In the genomic region with DNA sequence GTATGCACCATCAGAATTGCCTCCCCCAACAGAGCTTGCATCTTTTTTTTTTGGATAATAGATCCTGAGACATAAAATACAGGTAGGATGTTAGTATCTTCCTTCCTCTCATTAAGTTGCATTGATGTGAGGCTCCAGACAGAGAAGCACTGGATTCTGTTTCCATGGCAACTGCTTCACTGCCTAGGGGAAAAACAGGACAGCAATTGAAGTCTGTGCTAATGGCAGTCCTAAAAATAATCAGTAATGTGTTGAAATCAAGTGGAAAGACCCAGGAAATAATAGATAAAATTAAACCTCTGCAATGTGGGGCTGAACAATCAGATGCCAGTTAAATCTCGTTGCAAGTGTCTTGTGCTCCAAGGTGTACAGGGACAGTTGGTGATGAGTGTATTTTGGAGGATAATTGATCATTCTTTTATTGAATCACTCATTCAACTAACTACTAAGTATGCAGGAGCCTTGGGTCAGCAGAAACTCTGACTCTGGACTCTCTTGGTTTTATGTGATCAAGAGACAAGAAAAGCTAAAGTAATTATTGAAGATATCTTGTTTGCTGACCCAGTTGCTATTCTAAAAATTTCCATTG, we compare ENCODE assay signal across 13 mouse cellular contexts. TPM values are rescaled to one million over a fixed set of nuclear protein-coding genes. Genes with fewer than 3 reads are reported as not detected.
DNase-seq lines count a peak whose midpoint lies in the region; ATAC-seq and TF ChIP-seq lines count a peak whose summit lies in the region.
"Had no signal": no experiment of that assay in that cellular context is flagged by ENCODE, and none has a peak within 500 bp of the region (broad histone marks: within the 10 kb centered on the region; RNA-seq: fewer than 3 reads in every experiment).

No protein-coding gene starts in this region.

- H3K4me2 ChIP-seq in neural tube, embryonic 11.5 days (ENCODE audit: low read depth): no peak overlapping the region
- H3K4me2 ChIP-seq: stomach, embryonic 15.5 days had no signal

- H3K9me3 ChIP-seq in neural tube, embryonic 11.5 days (ENCODE audit: control insufficient read depth, low read length): no peaks in the 10 kb centered on the region
- H3K9me3 ChIP-seq: stomach, embryonic 15.5 days had no signal

- no peak overlapping the region for H3K27ac ChIP-seq in neural tube, embryonic 11.5 days (ENCODE audit: low read depth, low read length)
- peak overlapping the region; percentile 92 for H3K27ac ChIP-seq in olfactory bulb, adult 2 months (ENCODE audit: insufficient read depth, low read depth, low read length)
- H3K27ac ChIP-seq: liver, embryonic 14.5 days; stomach, embryonic 15.5 days had no signal

- no peak overlapping the region for H3K4me3 ChIP-seq in neural tube, embryonic 11.5 days (ENCODE audit: low read depth, low read length)
- no peak overlapping the region for H3K4me3 ChIP-seq in olfactory bulb, adult 2 months (ENCODE audit: insufficient read depth, low read depth, low read length)
- H3K4me3 ChIP-seq: stomach, embryonic 15.5 days had no signal

- H3K27me3 ChIP-seq in neural tube, embryonic 11.5 days (ENCODE audit: control insufficient read depth, insufficient read depth, low read length): no peaks in the 10 kb centered on the region
- H3K27me3 ChIP-seq: stomach, embryonic 15.5 days had no signal

- no peak for TF ChIP-seq POLR2A in olfactory bulb, adult 2 months (IDR thresholded peaks at IDR 0.05; ENCODE audit: insufficient read depth, low read depth, low read length)

- peak; percentile 29 to 47 for DNase-seq in cerebellum, postnatal 14 days
- no peak for DNase-seq in cerebellum, adult 11 months
- DNase-seq in neural tube, embryonic 11.5 days (ENCODE audit: low spot score): peak; percentile 4
- DNase-seq in neural tube, embryonic 10.5 days (ENCODE audit: extremely low spot score, low spot score): no peak
- DNase-seq in left cerebral cortex, adult 9 months (ENCODE audit: low spot score in 2 of 2): peak; percentile 62 to 73
- DNase-seq in kidney, adult 9 months: no peak
- no peak for DNase-seq in thymus, postnatal 14 days
- DNase-seq: kidney, adult 2 months had no signal

- no peaks in the 10 kb centered on the region for H3K36me3 ChIP-seq in neural tube, embryonic 11.5 days (ENCODE audit: control insufficient read depth, insufficient read depth, low read length)
- H3K36me3 ChIP-seq: G1E; stomach, embryonic 15.5 days had no signal

- no peak overlapping the region for H3K9ac ChIP-seq in neural tube, embryonic 11.5 days (ENCODE audit: low read length)
- H3K9ac ChIP-seq: liver, embryonic 14.5 days; stomach, embryonic 15.5 days had no signal

- WGBS in neural tube, embryonic 11.5 days: 54% methylated on average over 1 of the region's 1 CpGs
- WGBS in olfactory bulb, adult 2 months: 6% methylated on average over 1 of the region's 1 CpGs

- TF ChIP-seq CTCF in olfactory bulb, adult 2 months (IDR thresholded peaks at IDR 0.05; ENCODE audit: insufficient read depth, low read depth, low read length): no peak

- no peaks in the 10 kb centered on the region for H3K4me1 ChIP-seq in neural tube, embryonic 11.5 days (ENCODE audit: control insufficient read depth, insufficient read depth, low read length)
- peaks cover 6% of the 10 kb centered on the region for H3K4me1 ChIP-seq in olfactory bulb, adult 2 months (ENCODE audit: control insufficient read depth, insufficient read depth, low read length)
- H3K4me1 ChIP-seq: stomach, embryonic 15.5 days had no signal

- no peak; the same call in 1 of the 2 replicates for ATAC-seq in neural tube, embryonic 11.5 days (ENCODE audit: insufficient read depth, low FRiP score, low TSS enrichment)
- ATAC-seq: activated CD4-positive, CD25-positive, alpha-beta regulatory T cell, adult 4 months had no signal

RNA-seq across cellular contexts. Expression of gene Tmem144, which starts 14.6 kb away (rescaled TPM):
- 2.9 TPM in 2 replicates for polyA plus RNA-seq in neural tube, embryonic 11.5 days (2014; fragmentation: Nextera tagmentation; extraction: Ambion mirVana)
- polyA plus RNA-seq in olfactory bulb, adult 2 months (2012; ENCODE audit: insufficient read depth, insufficient read length, low replicate concordance, missing spikeins): not detected in 2 replicates
- polyA plus RNA-seq: activated CD4-positive, CD25-positive, alpha-beta regulatory T cell, adult 4 months had no signal

RNA-seq across cellular contexts. Expression of gene Fam198b, which starts 17.1 kb away (rescaled TPM):
- 5.5 and 8.7 TPM in 2 replicates for polyA plus RNA-seq in neural tube, embryonic 11.5 days (2014; fragmentation: Nextera tagmentation; extraction: Ambion mirVana)
- not detected in 2 replicates for polyA plus RNA-seq in olfactory bulb, adult 2 months (2012; ENCODE audit: insufficient read depth, insufficient read length, low replicate concordance, missing spikeins)

Comparison
In these comparisons a context has a peak if more than half of its experiments do, and no peak if none do; other contexts are left out.
1. DNase-seq: peak in cerebellum, postnatal 14 days (2 of 2), neural tube, embryonic 11.5 days (single experiment) and left cerebral cortex, adult 9 months (2 of 2); none in cerebellum, adult 11 months (single experiment), neural tube, embryonic 10.5 days (single experiment), kidney, adult 9 months (single experiment) and thymus, postnatal 14 days (single experiment).